Mouse (Mus musculus): ENCODE measurements around the gene Runx1. TPM values are rescaled to one million over a fixed set of nuclear protein-coding genes. Genes with fewer than 3 reads are reported as not detected.

Runx1 gene
- polyA plus RNA-seq, 1 experiment from 2014 or later = 0.59 TPM

DNA sequence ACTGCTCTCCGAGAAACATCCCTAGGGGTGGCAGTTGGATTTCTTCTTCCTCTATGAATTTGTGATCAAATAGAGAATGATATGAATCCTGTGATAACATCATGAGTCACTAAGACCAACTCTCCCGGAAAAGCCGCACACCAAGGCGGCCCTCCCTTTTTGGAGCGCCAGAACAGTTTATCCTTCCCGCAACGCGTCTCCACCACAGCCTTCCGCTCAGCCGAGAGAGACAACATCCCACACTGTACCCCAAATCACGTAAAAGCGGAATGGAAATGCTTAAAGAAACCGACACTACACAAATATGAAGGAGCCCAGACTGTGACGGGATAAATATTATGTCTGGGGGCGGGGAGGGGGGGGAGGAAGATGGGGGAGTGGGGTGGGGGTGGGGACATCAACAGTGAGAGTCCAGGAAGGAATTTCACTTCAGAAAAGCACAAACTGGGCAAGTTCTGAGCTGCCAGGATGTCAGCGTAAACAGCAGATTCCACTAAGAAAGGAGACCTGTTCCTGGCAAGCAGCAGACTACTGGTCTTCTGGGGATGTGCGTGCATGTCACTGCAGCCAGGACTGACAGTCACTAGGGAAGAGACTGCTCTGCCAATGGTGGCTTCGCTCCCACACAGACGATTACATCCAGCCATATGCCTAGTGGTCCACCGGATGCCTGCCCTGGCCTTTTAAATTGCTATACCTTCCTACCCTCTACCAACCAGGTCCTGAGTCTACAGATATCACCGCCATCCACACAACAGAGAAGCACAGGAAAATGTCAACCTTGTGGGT, 141.3 kb downstream of the Runx1 start:
- H3K9ac ChIP-seq (ENCODE audit: low read depth, low read length) = no peak overlapping the region
- H3K36me3 ChIP-seq (ENCODE audit: control insufficient read depth, insufficient read depth, low read length) = no peaks in the 10 kb centered on the region
- no peaks in the 10 kb centered on the region for H3K9me3 ChIP-seq (replicated peaks; ENCODE audit: control insufficient read depth, low read length, poor library complexity, severe bottlenecking)
- no peak overlapping the region for H3K4me2 ChIP-seq (ENCODE audit: low read length)
- no peak overlapping the region for H3K4me3 ChIP-seq (ENCODE audit: low read depth, low read length)
- ATAC-seq = no peak
- H3K27me3 ChIP-seq (ENCODE audit: control insufficient read depth, insufficient read depth, low read depth, low read length) = no peaks in the 10 kb centered on the region
- no peak overlapping the region for H3K27ac ChIP-seq (ENCODE audit: low read length)
- 85% methylated on average over 21 of the region's 21 CpGs for WGBS
- no peaks in the 10 kb centered on the region for H3K4me1 ChIP-seq (ENCODE audit: control insufficient read depth, insufficient read depth, low read length)

DNA sequence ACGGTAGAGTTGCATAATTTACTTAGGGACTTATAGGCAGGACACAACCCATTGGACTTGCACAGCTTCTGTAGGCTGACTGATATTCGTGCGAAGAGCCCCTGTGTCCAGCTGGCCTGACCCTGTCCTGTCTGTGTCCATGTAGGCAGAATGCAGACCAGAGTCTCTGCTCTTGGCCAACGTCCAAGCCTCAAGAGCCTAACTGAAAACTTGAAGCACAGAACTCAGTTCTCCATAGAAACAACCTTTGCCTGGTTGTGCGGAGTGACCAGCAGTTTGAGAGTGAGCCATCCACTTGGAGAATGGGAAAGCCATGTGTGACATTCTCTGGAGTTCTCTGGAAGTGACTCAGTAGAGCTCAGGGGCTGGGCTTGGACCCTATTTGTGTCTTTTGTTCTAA, 149.3 kb downstream of the Runx1 start:
- Histone ChIP-seq H3K4me2 (ENCODE audit: low read length) (no peak overlapping the region), H3K36me3 (ENCODE audit: control insufficient read depth, insufficient read depth, low read length) (no peaks in the 10 kb centered on the region), H3K27ac (ENCODE audit: low read length) (no peak overlapping the region), H3K4me3 (ENCODE audit: low read depth, low read length) (no peak overlapping the region), H3K27me3 (ENCODE audit: control insufficient read depth, insufficient read depth, low read depth, low read length) (no peaks in the 10 kb centered on the region; the same call in 1 of the 2 replicates), H3K9me3 (replicated peaks; ENCODE audit: control insufficient read depth, low read length, poor library complexity, severe bottlenecking) (no peaks in the 10 kb centered on the region), H3K9ac (ENCODE audit: low read depth, low read length) (no peak overlapping the region), H3K4me1 (ENCODE audit: control insufficient read depth, insufficient read depth, low read length) (no peaks in the 10 kb centered on the region)
- ATAC-seq = no peak
- WGBS = 83% methylated on average over 5 of the region's 5 CpGs

DNA sequence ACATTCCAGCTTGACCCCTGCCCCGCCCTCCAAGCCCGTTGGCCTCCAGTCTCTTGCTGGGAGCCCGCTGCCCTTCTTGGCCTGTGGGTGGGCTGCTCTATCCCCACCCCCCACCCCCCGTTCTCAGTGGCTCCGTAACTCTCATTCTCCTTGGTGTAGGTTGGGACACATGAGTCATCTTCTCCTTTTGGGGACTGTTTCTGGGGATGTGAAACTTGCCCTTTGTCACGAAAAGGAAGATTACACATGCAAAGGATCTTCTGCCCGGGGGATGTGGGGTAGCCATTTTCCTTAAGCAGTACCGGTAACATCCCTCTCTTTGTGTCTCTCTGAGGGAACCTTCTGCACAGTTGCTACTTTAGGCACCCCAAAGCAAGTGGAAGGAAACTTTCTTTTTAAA, 150.3 kb downstream of the Runx1 start:
- no peaks in the 10 kb centered on the region for H3K4me1 ChIP-seq (ENCODE audit: control insufficient read depth, insufficient read depth, low read length)
- 66% methylated on average over 8 of the region's 8 CpGs for WGBS
- no peaks in the 10 kb centered on the region for H3K9me3 ChIP-seq (replicated peaks; ENCODE audit: control insufficient read depth, low read length, poor library complexity, severe bottlenecking)
- no peak overlapping the region for H3K9ac ChIP-seq (ENCODE audit: low read depth, low read length)
- ATAC-seq = no peak
- no peak overlapping the region for H3K4me3 ChIP-seq (ENCODE audit: low read depth, low read length)
- H3K27me3 ChIP-seq (ENCODE audit: control insufficient read depth, insufficient read depth, low read depth, low read length) = no peaks in the 10 kb centered on the region; the same call in 1 of the 2 replicates
- no peak overlapping the region for H3K27ac ChIP-seq (ENCODE audit: low read length)
- H3K4me2 ChIP-seq (ENCODE audit: low read length) = no peak overlapping the region
- H3K36me3 ChIP-seq (ENCODE audit: control insufficient read depth, insufficient read depth, low read length) = no peaks in the 10 kb centered on the region

DNA sequence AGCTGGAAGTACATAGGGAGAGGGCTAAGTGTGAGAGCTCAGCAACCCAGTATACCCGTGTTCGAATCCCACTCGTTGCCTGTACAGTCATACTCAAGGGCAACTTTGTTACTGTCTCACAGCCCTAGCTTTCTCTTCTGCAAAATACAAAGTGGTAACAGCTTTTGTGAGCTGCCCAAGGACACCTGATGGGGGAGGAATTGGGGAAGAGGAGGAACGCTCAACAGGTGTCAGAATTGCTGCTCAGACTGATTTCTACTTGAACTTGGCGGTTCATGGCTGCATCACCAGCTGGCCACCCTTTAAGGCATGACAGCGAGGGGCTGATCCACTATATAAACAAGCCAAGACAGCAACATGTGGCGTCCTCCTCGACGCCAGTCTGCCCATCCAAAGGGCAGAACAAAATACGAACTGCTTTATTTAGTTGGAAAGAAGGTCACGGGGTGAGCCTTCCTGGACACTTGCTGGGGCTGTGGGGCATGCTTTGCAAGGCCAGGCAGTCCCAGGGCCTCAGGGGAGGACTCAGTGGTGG, 151.0 kb downstream of the Runx1 start:
- no peak overlapping the region for H3K9ac ChIP-seq (ENCODE audit: low read depth, low read length)
- no peak for ATAC-seq
- H3K4me2 ChIP-seq (ENCODE audit: low read length) = no peak overlapping the region
- no peaks in the 10 kb centered on the region; the same call in 1 of the 2 replicates for H3K27me3 ChIP-seq (ENCODE audit: control insufficient read depth, insufficient read depth, low read depth, low read length)
- no peak overlapping the region for H3K4me3 ChIP-seq (ENCODE audit: low read depth, low read length)
- WGBS = 82% methylated on average over 11 of the region's 11 CpGs
- no peaks in the 10 kb centered on the region for H3K9me3 ChIP-seq (replicated peaks; ENCODE audit: control insufficient read depth, low read length, poor library complexity, severe bottlenecking)
- no peak overlapping the region for H3K27ac ChIP-seq (ENCODE audit: low read length)
- no peaks in the 10 kb centered on the region for H3K4me1 ChIP-seq (ENCODE audit: control insufficient read depth, insufficient read depth, low read length)
- H3K36me3 ChIP-seq (ENCODE audit: control insufficient read depth, insufficient read depth, low read length) = no peaks in the 10 kb centered on the region

DNA sequence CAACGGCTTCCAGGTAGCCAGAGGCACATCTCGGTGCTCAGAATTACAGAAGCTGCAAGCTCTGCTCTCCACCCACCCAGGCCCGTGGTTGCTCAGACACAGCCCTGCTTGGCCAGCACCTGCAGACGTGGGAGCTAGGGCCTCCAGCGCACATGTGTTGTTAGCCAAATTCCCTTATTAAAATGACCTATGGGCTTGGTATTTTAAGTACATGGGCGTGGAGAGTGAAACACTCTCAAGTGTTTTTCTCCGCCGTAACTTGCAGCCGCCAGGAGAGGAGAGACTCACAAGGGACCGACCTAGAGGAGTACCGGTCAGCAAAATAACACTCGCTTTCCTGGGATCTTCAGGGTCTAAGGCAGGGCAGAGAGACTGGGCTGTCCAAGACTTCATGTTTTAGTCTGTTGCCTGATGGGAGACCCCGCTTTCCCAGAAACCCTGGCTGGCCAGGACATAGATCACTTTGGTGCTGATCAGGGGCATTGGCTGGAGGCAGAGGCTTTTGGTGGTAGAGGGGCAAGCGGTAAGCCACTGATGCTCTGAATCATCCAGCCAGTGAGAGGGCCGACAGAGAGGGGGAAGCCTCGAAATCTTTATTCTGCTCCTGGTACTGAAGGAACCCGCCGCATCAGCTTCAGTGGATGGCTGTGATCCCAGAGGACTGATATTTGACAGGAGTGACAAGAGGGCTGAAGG, 151.7 kb downstream of the Runx1 start:
- Histone ChIP-seq H3K4me1 (ENCODE audit: control insufficient read depth, insufficient read depth, low read length) (no peaks in the 10 kb centered on the region), H3K9me3 (replicated peaks; ENCODE audit: control insufficient read depth, low read length, poor library complexity, severe bottlenecking) (no peaks in the 10 kb centered on the region), H3K36me3 (ENCODE audit: control insufficient read depth, insufficient read depth, low read length) (no peaks in the 10 kb centered on the region), H3K4me2 (ENCODE audit: low read length) (no peak overlapping the region), H3K27ac (ENCODE audit: low read length) (no peak overlapping the region), H3K27me3 (ENCODE audit: control insufficient read depth, insufficient read depth, low read depth, low read length) (no peaks in the 10 kb centered on the region; the same call in 1 of the 2 replicates), H3K9ac (ENCODE audit: low read depth, low read length) (no peak overlapping the region), H3K4me3 (ENCODE audit: low read depth, low read length) (no peak overlapping the region)
- 82% methylated on average over 18 of the region's 18 CpGs for WGBS
- ATAC-seq = no peak

DNA sequence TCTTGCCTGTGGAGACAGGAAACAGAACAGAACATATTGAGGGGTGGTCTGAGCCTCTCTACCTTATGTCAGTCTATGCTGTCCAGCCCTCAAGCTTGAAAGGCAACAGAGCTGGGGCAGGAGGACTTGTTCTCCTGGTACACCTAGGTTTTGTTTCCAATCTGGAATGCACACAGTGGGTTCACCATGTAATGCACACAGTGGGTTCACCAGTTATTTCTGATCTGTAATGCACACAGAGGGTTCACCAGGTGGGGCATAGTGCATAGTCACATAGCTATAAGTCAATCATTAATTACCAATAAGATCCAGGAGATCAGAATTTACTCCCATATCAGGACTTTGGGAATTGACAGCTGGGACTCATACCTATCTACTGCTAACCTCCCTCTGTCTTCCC, 157.1 kb downstream of the Runx1 start:
- Histone ChIP-seq H3K4me2 (ENCODE audit: low read length) (no peak overlapping the region), H3K4me1 (ENCODE audit: control insufficient read depth, insufficient read depth, low read length) (no peaks in the 10 kb centered on the region), H3K27me3 (ENCODE audit: control insufficient read depth, insufficient read depth, low read depth, low read length) (no peaks in the 10 kb centered on the region; the same call in 1 of the 2 replicates), H3K36me3 (ENCODE audit: control insufficient read depth, insufficient read depth, low read length) (no peaks in the 10 kb centered on the region), H3K9ac (ENCODE audit: low read depth, low read length) (no peak overlapping the region), H3K27ac (ENCODE audit: low read length) (no peak overlapping the region), H3K4me3 (ENCODE audit: low read depth, low read length) (no peak overlapping the region), H3K9me3 (replicated peaks; ENCODE audit: control insufficient read depth, low read length, poor library complexity, severe bottlenecking) (no peaks in the 10 kb centered on the region)
- no peak for ATAC-seq

DNA sequence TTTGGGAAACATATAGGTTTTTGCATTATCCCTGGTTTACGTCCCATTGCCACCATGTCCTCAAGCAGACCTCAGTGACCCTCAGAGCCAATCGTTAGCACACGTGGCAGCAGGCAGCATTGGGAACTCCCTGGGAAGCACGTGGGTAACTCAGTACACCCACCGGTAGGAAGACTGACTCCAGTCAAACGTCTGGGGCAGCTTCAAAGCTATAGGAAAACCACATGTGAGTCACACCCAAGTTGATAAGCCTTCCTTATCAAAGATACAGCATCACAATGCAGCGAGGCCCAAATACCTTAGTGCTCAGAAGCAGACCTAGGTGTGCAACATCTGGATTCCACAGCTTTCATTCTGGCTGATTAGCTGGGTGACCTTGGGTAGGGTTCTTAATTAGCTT, 164.2 kb downstream of the Runx1 start:
- no peak for ATAC-seq
- Histone ChIP-seq H3K36me3 (ENCODE audit: control insufficient read depth, insufficient read depth, low read length) (no peaks in the 10 kb centered on the region), H3K27me3 (ENCODE audit: control insufficient read depth, insufficient read depth, low read depth, low read length) (no peaks in the 10 kb centered on the region), H3K9ac (ENCODE audit: low read depth, low read length) (no peak overlapping the region), H3K27ac (ENCODE audit: low read length) (no peak overlapping the region), H3K4me3 (ENCODE audit: low read depth, low read length) (no peak overlapping the region), H3K9me3 (replicated peaks; ENCODE audit: control insufficient read depth, low read length, poor library complexity, severe bottlenecking) (no peaks in the 10 kb centered on the region), H3K4me1 (ENCODE audit: control insufficient read depth, insufficient read depth, low read length) (no peaks in the 10 kb centered on the region), H3K4me2 (ENCODE audit: low read length) (no peak overlapping the region)
- 83% methylated on average over 7 of the region's 7 CpGs for WGBS

DNA sequence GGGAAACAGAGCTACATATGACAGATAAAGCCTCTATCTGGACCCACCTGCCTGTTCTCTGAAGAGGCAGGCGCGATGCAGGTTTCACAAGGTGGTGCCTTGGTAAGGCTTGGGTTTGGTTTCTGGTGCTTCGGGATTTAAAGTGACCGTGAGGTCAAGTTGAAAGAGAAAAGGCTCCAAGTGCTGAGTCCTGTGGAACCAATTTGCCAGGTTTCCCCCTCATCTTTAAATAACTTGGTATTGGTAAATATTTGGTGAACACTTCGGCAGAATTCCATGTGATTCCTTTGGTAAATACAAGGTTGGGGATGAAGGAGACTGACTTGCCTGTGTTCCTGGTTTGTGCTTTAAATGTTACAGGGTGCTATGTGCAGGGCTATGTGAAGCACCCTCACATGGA, 169.2 kb downstream of the Runx1 start:
- no peak overlapping the region for H3K4me2 ChIP-seq (ENCODE audit: low read length)
- 96% methylated on average over 5 of the region's 5 CpGs for WGBS

DNA sequence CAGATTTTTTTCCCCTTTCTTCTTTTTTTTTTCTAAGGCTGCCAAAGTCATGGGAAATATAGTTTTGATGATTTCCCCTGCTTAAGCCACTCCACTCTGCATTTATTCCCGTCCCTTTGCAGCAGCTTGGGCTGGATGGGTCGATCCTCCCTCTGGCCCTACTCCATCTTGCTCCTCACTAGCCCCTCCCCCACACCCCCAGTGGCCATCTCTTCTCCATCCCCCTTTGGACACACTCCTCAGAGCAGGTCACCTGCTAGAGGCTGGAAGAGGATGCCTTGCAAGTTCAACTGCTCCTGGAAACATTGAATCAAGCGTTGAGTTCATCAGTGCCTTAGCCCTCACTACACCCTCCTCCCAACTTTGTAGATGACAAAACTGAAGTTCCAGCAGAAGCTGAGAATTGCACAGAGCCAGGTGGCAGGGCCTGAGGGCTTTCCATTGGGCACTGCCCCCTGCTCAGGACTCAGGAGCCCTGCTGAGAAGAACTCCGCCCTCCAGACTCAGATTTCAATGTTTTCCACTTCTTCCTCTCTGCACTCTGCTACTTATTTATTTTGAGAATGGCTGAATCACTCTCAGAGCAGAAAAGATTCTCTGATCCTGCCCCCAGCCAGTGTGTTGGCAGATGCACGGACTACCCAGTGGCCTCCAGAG, 171.5 kb downstream of the Runx1 start:
- no peak overlapping the region for H3K4me2 ChIP-seq (ENCODE audit: low read length)
- no peaks in the 10 kb centered on the region for H3K27me3 ChIP-seq (ENCODE audit: control insufficient read depth, insufficient read depth, low read depth, low read length)
- ATAC-seq = no peak
- no peaks in the 10 kb centered on the region for H3K9me3 ChIP-seq (replicated peaks; ENCODE audit: control insufficient read depth, low read length, poor library complexity, severe bottlenecking)
- H3K4me3 ChIP-seq (ENCODE audit: low read depth, low read length) = no peak overlapping the region
- no peaks in the 10 kb centered on the region for H3K4me1 ChIP-seq (ENCODE audit: control insufficient read depth, insufficient read depth, low read length)
- H3K9ac ChIP-seq (ENCODE audit: low read depth, low read length) = no peak overlapping the region
- no peak overlapping the region for H3K27ac ChIP-seq (ENCODE audit: low read length)
- H3K36me3 ChIP-seq (ENCODE audit: control insufficient read depth, insufficient read depth, low read length) = no peaks in the 10 kb centered on the region
- 54% methylated on average over 5 of the region's 5 CpGs for WGBS

More for the DNA sequence above, 169.2 kb downstream of the Runx1 start:
- H3K9ac ChIP-seq (ENCODE audit: low read depth, low read length) = no peak overlapping the region
- ATAC-seq = no peak
- H3K36me3 ChIP-seq (ENCODE audit: control insufficient read depth, insufficient read depth, low read length) = no peaks in the 10 kb centered on the region
- H3K4me1 ChIP-seq (ENCODE audit: control insufficient read depth, insufficient read depth, low read length) = no peaks in the 10 kb centered on the region
- no peaks in the 10 kb centered on the region for H3K9me3 ChIP-seq (replicated peaks; ENCODE audit: control insufficient read depth, low read length, poor library complexity, severe bottlenecking)
- no peak overlapping the region for H3K27ac ChIP-seq (ENCODE audit: low read length)
- no peak overlapping the region for H3K4me3 ChIP-seq (ENCODE audit: low read depth, low read length)
- no peaks in the 10 kb centered on the region for H3K27me3 ChIP-seq (ENCODE audit: control insufficient read depth, insufficient read depth, low read depth, low read length)
